Mouse (Mus musculus): Measurements from ENCODE around the gene Fyttd1.

DNA sequence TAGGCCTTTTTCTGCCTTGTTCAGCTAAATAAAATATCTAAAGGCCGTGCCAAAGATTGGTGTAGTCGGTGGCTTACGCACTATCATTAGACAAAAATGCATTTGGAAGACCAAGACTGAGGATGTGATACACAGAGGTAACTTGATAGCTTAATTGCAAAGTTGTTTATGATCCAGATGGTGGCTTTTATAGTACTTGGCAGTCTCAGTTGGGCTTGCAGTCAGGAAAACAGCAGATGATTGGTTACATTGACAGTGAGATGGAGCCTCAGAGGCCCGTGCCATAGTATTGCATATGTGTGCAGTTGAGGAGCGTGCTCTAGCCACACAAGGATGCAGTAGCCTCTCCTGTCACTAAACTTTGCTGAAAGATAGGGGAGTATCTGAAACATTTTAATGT lies 65.4 kb downstream of the Fyttd1 start:
- TF ChIP-seq CTCF (IDR thresholded peaks at IDR 0.05; ENCODE audit: borderline replicate concordance, insufficient read depth, low read depth, low read length) (no peak), POLR2A (IDR thresholded peaks at IDR 0.05; ENCODE audit: borderline replicate concordance, insufficient read depth, low read length) (no peak)

Measured in cerebellum, adult 2 months (tissue).